11 mouse cellular contexts compared by ENCODE assay signal in genomic region chr16:24450256-24450655, GRCm38 (mm10). TPM values are rescaled to one million over a fixed set of nuclear protein-coding genes. Genes with fewer than 3 reads are reported as not detected.
DNase-seq lines count a peak whose midpoint lies in the region; ATAC-seq and TF ChIP-seq lines count a peak whose summit lies in the region.
"Had no signal": no experiment of that assay in that cellular context is flagged by ENCODE, and none has a peak within 500 bp of the region (broad histone marks: within the 10 kb centered on the region; RNA-seq: fewer than 3 reads in every experiment).

No protein-coding gene starts in this region.

- TF ChIP-seq POLR2A in testis, adult 2 months (IDR thresholded peaks at IDR 0.05; ENCODE audit: control insufficient read depth, low read depth, low read length), result no peak

- WGBS in hindbrain, embryonic 10.5 days, result 64% methylated on average over 5 of the region's 5 CpGs
- WGBS in hindbrain, postnatal 0 days, result 75% methylated on average over 5 of the region's 5 CpGs
- 26% methylated on average over 5 of the region's 5 CpGs for WGBS in intestine, embryonic 14.5 days
- 38% methylated on average over 5 of the region's 5 CpGs for WGBS in stomach, postnatal 0 days

- DNase-seq in hindbrain, embryonic 10.5 days (ENCODE audit: low spot score), result no peak
- no peak for DNase-seq in hindbrain, postnatal 0 days (ENCODE audit: low spot score)
- DNase-seq in testis, postnatal 14 days (ENCODE audit: low spot score), result no peak
- no peak for DNase-seq in intestine, embryonic 14.5 days (ENCODE audit: low spot score)
- DNase-seq in stomach, postnatal 0 days (ENCODE audit: low spot score), result no peak
- DNase-seq in urinary bladder, postnatal 25 days (ENCODE audit: low spot score), result no peak
- DNase-seq: spleen, adult 18-20 months had no signal

- H3K4me2 ChIP-seq in hindbrain, postnatal 0 days (ENCODE audit: low read depth, low read length), result no peak overlapping the region
- peak overlapping the region; percentile 41 for H3K4me2 ChIP-seq in intestine, embryonic 14.5 days (ENCODE audit: low read length)
- peak overlapping the region; percentile 44 for H3K4me2 ChIP-seq in stomach, postnatal 0 days (replicated peaks; ENCODE audit: low read depth)
- H3K4me2 ChIP-seq: hindbrain, embryonic 14.5 days; liver, embryonic 15.5 days had no signal

- H3K9me3 ChIP-seq in hindbrain, embryonic 10.5 days, result no peaks in the 10 kb centered on the region
- no peaks in the 10 kb centered on the region for H3K9me3 ChIP-seq in hindbrain, postnatal 0 days (ENCODE audit: low read length)
- H3K9me3 ChIP-seq in intestine, embryonic 14.5 days (ENCODE audit: control insufficient read depth, low read length), result no peaks in the 10 kb centered on the region
- H3K9me3 ChIP-seq in stomach, postnatal 0 days (ENCODE audit: control insufficient read depth, low read length), result no peaks in the 10 kb centered on the region
- H3K9me3 ChIP-seq: liver, embryonic 15.5 days had no signal

- TF ChIP-seq EP300 in stomach, postnatal 0 days (optimal IDR thresholded peaks at IDR 0.05), result no peak

- no peak overlapping the region for H3K4me3 ChIP-seq in hindbrain, embryonic 10.5 days
- no peak overlapping the region for H3K4me3 ChIP-seq in hindbrain, postnatal 0 days (ENCODE audit: low read length)
- H3K4me3 ChIP-seq in testis, adult 2 months (ENCODE audit: control insufficient read depth, low read depth, low read length), result peak overlapping the region; percentile 37; the same call in 1 of the 2 replicates
- 0 out of 2 replicates have a peak overlapping the region, but pooled peaks have one; percentile 4 for H3K4me3 ChIP-seq in intestine, embryonic 14.5 days (ENCODE audit: low read depth, low read length)
- peak overlapping the region; percentile 36; the same call in 1 of the 2 replicates for H3K4me3 ChIP-seq in stomach, postnatal 0 days (ENCODE audit: low read depth, low read length)
- H3K4me3 ChIP-seq: liver, embryonic 15.5 days had no signal

- H3K27ac ChIP-seq in hindbrain, embryonic 10.5 days, result peak overlapping the region; percentile 60
- no peak overlapping the region for H3K27ac ChIP-seq in hindbrain, postnatal 0 days
- no peak overlapping the region for H3K27ac ChIP-seq in testis, adult 2 months (ENCODE audit: control insufficient read depth, insufficient read depth, low read depth, low read length)
- H3K27ac ChIP-seq in intestine, embryonic 14.5 days (ENCODE audit: low read depth), result peak overlapping the region; percentile 59
- peak overlapping the region; percentile 78 for H3K27ac ChIP-seq in stomach, postnatal 0 days (replicated peaks)
- H3K27ac ChIP-seq: hindbrain, embryonic 14.5 days; liver, embryonic 15.5 days had no signal

- peaks cover 33% of the 10 kb centered on the region for H3K4me1 ChIP-seq in hindbrain, embryonic 10.5 days (replicated peaks)
- no peaks in the 10 kb centered on the region for H3K4me1 ChIP-seq in hindbrain, postnatal 0 days (ENCODE audit: insufficient read depth, low read length)
- no peaks in the 10 kb centered on the region; the same call in 1 of the 2 replicates for H3K4me1 ChIP-seq in testis, adult 2 months (ENCODE audit: control insufficient read depth, insufficient read depth, low read length)
- H3K4me1 ChIP-seq in intestine, embryonic 14.5 days (replicated peaks; ENCODE audit: control insufficient read depth, insufficient read depth, low read length), result peaks cover 64% of the 10 kb centered on the region
- H3K4me1 ChIP-seq in stomach, postnatal 0 days (replicated peaks; ENCODE audit: control insufficient read depth, insufficient read depth), result 0 out of 2 replicates have a peak, but pooled peaks cover 6% of the 10 kb centered on the region

- H3K9ac ChIP-seq in hindbrain, postnatal 0 days (replicated peaks; ENCODE audit: low read length), result no peak overlapping the region
- no peak overlapping the region for H3K9ac ChIP-seq in intestine, embryonic 14.5 days (ENCODE audit: low read length)
- peak overlapping the region; percentile 59; the same call in 1 of the 2 replicates for H3K9ac ChIP-seq in stomach, postnatal 0 days (ENCODE audit: low read length)
- H3K9ac ChIP-seq: hindbrain, embryonic 14.5 days; liver, embryonic 15.5 days had no signal

- no peak for TF ChIP-seq CTCF in hindbrain, postnatal 0 days (IDR thresholded peaks at IDR 0.05; ENCODE audit: low read depth)
- TF ChIP-seq CTCF in testis, adult 2 months (IDR thresholded peaks at IDR 0.05; ENCODE audit: control insufficient read depth, insufficient read depth, insufficient replicate concordance, low read depth, low read length), result no peak
- TF ChIP-seq CTCF in stomach, postnatal 0 days (IDR thresholded peaks at IDR 0.05; ENCODE audit: low read depth), result no peak

- no peaks in the 10 kb centered on the region for H3K36me3 ChIP-seq in hindbrain, embryonic 10.5 days
- H3K36me3 ChIP-seq in hindbrain, postnatal 0 days (ENCODE audit: insufficient read depth, low read length), result no peaks in the 10 kb centered on the region
- H3K36me3 ChIP-seq in testis, adult 2 months (ENCODE audit: control insufficient read depth, insufficient read depth, low read length), result no peaks in the 10 kb centered on the region
- 0 out of 2 replicates have a peak, but pooled peaks cover 4% of the 10 kb centered on the region for H3K36me3 ChIP-seq in intestine, embryonic 14.5 days (ENCODE audit: control insufficient read depth, insufficient read depth, low read length)
- 0 out of 2 replicates have a peak, but pooled peaks cover 3% of the 10 kb centered on the region for H3K36me3 ChIP-seq in stomach, postnatal 0 days (ENCODE audit: control insufficient read depth, insufficient read depth, low read length)
- H3K36me3 ChIP-seq: liver, embryonic 15.5 days had no signal

- H3K27me3 ChIP-seq in hindbrain, embryonic 10.5 days (ENCODE audit: insufficient read depth, poor library complexity, severe bottlenecking), result no peaks in the 10 kb centered on the region
- no peaks in the 10 kb centered on the region for H3K27me3 ChIP-seq in hindbrain, postnatal 0 days (ENCODE audit: insufficient read depth, low read length)
- H3K27me3 ChIP-seq in testis, adult 2 months (ENCODE audit: control insufficient read depth, insufficient read depth, low read length), result no peaks in the 10 kb centered on the region
- H3K27me3 ChIP-seq in intestine, embryonic 14.5 days (replicated peaks; ENCODE audit: control insufficient read depth, insufficient read depth, low read length), result no peaks in the 10 kb centered on the region
- no peaks in the 10 kb centered on the region for H3K27me3 ChIP-seq in stomach, postnatal 0 days (ENCODE audit: control insufficient read depth, insufficient read depth, low read length)
- H3K27me3 ChIP-seq: liver, embryonic 15.5 days had no signal

- ATAC-seq in hindbrain, postnatal 0 days, result no peak
- ATAC-seq in intestine, embryonic 14.5 days (replicated peaks; ENCODE audit: low FRiP score, low TSS enrichment, low read depth), result no peak
- no peak for ATAC-seq in stomach, postnatal 0 days (ENCODE audit: low FRiP score, low TSS enrichment)
- no peak for ATAC-seq in cerebellum, adult (ENCODE audit: insufficient number of reproducible peaks, low FRiP score, low TSS enrichment)

RNA-seq across cellular contexts. Expression of gene Lpp, which starts 56.9 kb away (rescaled TPM):
- polyA plus RNA-seq in hindbrain, embryonic 10.5 days (2016; fragmentation: Nextera tagmentation; extraction: Ambion mirVana), result 26.6 and 28.6 TPM in 2 replicates
- 11.4 and 13.1 TPM in 2 replicates for total RNA-seq in hindbrain, postnatal 0 days (2014; rRNA removed)
- polyA plus RNA-seq in hindbrain, postnatal 0 days (2015; fragmentation: Nextera tagmentation; extraction: Ambion mirVana), result 8.4 and 8.8 TPM in 2 replicates
- 176 and 181 TPM in 2 replicates for polyA plus RNA-seq in testis, adult 2 months (2012; rRNA removed)
- polyA plus RNA-seq in intestine, embryonic 14.5 days (2014; fragmentation: Nextera tagmentation; extraction: Ambion mirVana), result 79.2 and 89.2 TPM in 2 replicates
- polyA plus RNA-seq in stomach, postnatal 0 days (2015; fragmentation: Nextera tagmentation; extraction: Ambion mirVana), result 49.8 and 51.3 TPM in 2 replicates

Comparison
In these comparisons a context has a peak if more than half of its experiments do, and no peak if none do; other contexts are left out.
1. H3K27ac ChIP-seq: peak in hindbrain, embryonic 10.5 days (single experiment), intestine, embryonic 14.5 days (single experiment) and stomach, postnatal 0 days (single experiment); none in hindbrain, postnatal 0 days (single experiment) and testis, adult 2 months (single experiment).
2. H3K4me3 ChIP-seq: peak in testis, adult 2 months (single experiment), intestine, embryonic 14.5 days (single experiment) and stomach, postnatal 0 days (single experiment); none in hindbrain, embryonic 10.5 days (single experiment) and hindbrain, postnatal 0 days (single experiment).